Mouse (Mus musculus) intestine, postnatal 0 days (tissue): ENCODE data around the gene Gpank1. TPM values are rescaled to one million over a fixed set of nuclear protein-coding genes. Genes with fewer than 3 reads are reported as not detected.
A peak's percentile ranks its signal among the peaks of the same experiment; 100 is the strongest.

Experiments used
- ATAC-seq: fragments of 200-750 bp; cut with Nextera tagmentation; 2 replicates; pipeline ENCODE4 v1.8.0; 2017; ENCODE audit warnings: mild to moderate bottlenecking, moderate TSS enrichment, moderate library complexity
- H3K27ac ChIP-seq: fragments of 300-500 bp; sonication (generic); 2 replicates; pipeline ENCODE4 v1.5.1; 2014; ENCODE audit warnings: mild to moderate bottlenecking, low read depth, low read length, moderate library complexity
- H3K27me3 ChIP-seq: fragments of 300-500 bp; sonication (generic); replicated peaks from 2 replicates; pipeline ENCODE4 v1.6.1; 2014; ENCODE audit warnings: low read length, mixed read lengths; ENCODE audit not compliant: control insufficient read depth, insufficient read depth
- H3K36me3 ChIP-seq: fragments of 300-500 bp; sonication (generic); 2 replicates; pipeline ENCODE4 v1.6.1; 2014; ENCODE audit warnings: mild to moderate bottlenecking, moderate library complexity; ENCODE audit not compliant: control insufficient read depth, insufficient read depth
- H3K4me1 ChIP-seq: fragments of 300-500 bp; sonication (generic); replicated peaks from 2 replicates; pipeline ENCODE4 v1.6.1; 2014; ENCODE audit warnings: antibody characterized with exemption, low read length, mixed read lengths; ENCODE audit not compliant: control insufficient read depth, insufficient read depth
- H3K4me2 ChIP-seq: fragments of 300-500 bp; sonication (generic); replicated peaks from 2 replicates; pipeline ENCODE4 v1.6.1; 2014; ENCODE audit warnings: low read depth, mild to moderate bottlenecking, moderate library complexity
- H3K4me3 ChIP-seq: fragments of 300-500 bp; sonication (generic); 2 replicates; pipeline ENCODE4 v1.5.1; 2014; ENCODE audit warnings: low read depth, low read length
- H3K9ac ChIP-seq: fragments of 300-500 bp; sonication (generic); 2 replicates; pipeline ENCODE4 v1.6.1; 2014; ENCODE audit warnings: mild to moderate bottlenecking, low read depth, low read length
- H3K9me3 ChIP-seq: fragments of 300-500 bp; sonication (generic); 2 replicates; pipeline ENCODE4 v1.6.1; 2016; ENCODE audit warnings: mixed run types; ENCODE audit not compliant: control insufficient read depth
- CTCF ChIP-seq: sonication (generic); IDR thresholded peaks from 2 replicates; pipeline ENCODE4 v1.5.1; 2016; ENCODE audit warnings: low read depth, mild to moderate bottlenecking, control low read depth, antibody characterized with exemption, moderate library complexity
- WGBS: fragments of 180-500 bp; shearing (Covaris S2); extraction: QIAGEN DNeasy Blood & Tissue Kit; methylation state at CpG from one replicate; pipeline ENCODE4 v1.1.7; 2014; 5-methylcytosine and 5-hydroxymethylcytosine counted together
- polyA plus RNA-seq: library from polyadenylated mRNA; unstranded; fragments of >200 nt; fragmentation: Nextera tagmentation; extraction: Ambion mirVana; gene quantifications from 2 replicates; pipeline ENCODE4 v1.2.1, GENCODE M21; 2015

Gene Gpank1
- polyA plus RNA-seq, 1 experiment from 2014 or later: 15.0 TPM

DNA sequence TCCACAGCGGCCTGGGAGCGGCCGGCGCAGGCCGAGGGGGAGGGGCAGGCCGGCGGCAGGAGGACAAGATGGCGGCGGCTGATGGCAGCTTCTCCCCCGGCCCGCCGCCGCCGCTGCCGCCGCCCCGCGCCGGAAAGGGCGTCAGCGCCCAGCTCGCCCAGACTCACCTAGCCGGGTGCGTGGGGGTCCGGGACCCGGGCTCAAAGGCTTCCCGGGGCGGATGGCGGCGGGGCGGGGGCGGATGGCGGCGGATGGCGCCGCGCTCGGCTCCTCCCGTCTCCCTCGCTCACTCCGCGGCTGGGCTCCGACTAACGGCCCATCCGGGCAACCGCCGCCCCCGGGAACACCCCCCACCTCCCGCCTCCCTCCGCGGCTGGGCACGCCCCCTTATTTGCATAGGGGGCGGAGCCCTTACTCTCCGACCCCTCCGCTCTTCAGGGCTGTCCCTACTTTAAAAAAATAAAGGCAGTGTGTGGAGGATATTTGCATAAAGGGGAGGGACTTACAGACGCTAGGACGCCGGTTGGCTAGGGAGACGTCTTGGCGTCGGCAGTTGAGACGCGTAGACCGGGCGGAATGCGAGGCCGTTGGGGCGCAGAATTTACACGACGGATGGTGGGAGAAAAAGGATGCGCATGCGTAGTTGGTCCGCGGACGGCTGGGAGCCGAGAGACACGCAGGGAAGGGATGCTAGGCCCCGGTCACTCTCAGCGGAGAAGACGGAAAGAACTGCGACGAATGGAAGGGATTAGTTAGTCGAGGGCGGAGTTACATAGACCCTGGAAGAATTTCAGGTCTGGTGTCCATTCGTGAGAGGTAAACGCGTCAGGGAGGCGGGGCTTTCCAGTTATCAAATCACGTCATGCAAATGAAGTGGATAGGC, 43.6 kb downstream of the Gpank1 start, which contains the start of gene Prrc2a:
TSS of gene Prrc2a (minus strand) at position 330 of the 883 bp plus-strand sequence.
- no peaks in the 10 kb centered on the region for H3K9me3 ChIP-seq
- peaks cover 25% of the 10 kb centered on the region for H3K36me3 ChIP-seq
- peak within 1 kb of the TSS; percentile 94 for H3K4me3 ChIP-seq
- peak within 1 kb of the TSS; percentile 96 for H3K27ac ChIP-seq
- TF ChIP-seq CTCF: no peak
- H3K4me1 ChIP-seq: peaks cover 4% of the 10 kb centered on the region; the same call in 1 of the 2 replicates
- peak within 1 kb of the TSS; percentile 82 for H3K4me2 ChIP-seq
- H3K9ac ChIP-seq: peak within 1 kb of the TSS; percentile 98
- H3K27me3 ChIP-seq: no peaks in the 10 kb centered on the region
- peak; percentile 95 for ATAC-seq
- under 1% methylated on average over 62 of the region's 89 CpGs for WGBS

- H3K27me3 ChIP-seq: no peaks in the 10 kb centered on the region
- H3K9ac ChIP-seq: 0 out of 2 replicates have a peak overlapping the region, but pooled peaks have one; percentile 2
- ATAC-seq: no peak
- no peak for TF ChIP-seq CTCF
- H3K36me3 ChIP-seq: peaks cover 17% of the 10 kb centered on the region
- peak overlapping the region; percentile 55 for H3K4me2 ChIP-seq
- H3K4me3 ChIP-seq: peak overlapping the region; percentile 94
- H3K9me3 ChIP-seq: no peaks in the 10 kb centered on the region
- H3K27ac ChIP-seq: peak overlapping the region; percentile 93
- WGBS: 18% methylated on average over 12 of the region's 12 CpGs
- H3K4me1 ChIP-seq: peaks cover 4% of the 10 kb centered on the region; the same call in 1 of the 2 replicates
Measured at GRCm38 (mm10) chr17:35165451-35166155, 44.3 kb downstream of the Gpank1 start.

DNA sequence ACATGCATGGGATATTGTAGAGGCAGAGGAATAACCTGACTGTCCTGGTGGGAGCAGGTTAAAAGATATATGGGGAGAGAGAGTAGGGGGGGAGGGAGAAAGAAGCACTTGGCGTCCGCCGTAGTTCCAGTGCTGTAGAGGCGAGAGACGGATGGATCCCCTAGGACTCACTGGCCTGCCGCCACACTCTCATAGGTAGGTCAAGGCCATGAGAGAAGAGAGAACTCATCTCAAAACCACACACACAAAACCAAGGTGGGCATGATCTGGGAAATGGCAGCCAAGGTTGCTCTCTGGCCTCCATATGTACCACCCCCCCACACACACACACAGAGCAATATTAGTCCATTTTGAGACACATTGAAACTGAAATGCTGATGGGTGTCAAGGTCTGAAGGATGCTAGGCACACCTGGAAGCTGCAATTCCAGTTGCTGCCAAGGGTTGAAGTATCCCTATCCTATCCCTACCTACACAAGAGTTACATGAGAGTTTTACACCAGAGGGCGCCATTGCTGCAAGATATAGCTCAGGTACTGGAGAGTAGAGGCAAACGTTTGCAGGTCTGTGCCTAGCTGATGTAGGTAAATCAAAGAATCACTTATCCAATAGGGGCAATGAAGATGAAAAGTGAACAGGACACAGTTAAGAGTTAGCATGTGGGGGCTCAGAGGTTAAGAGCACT, 45.2 kb downstream of the Gpank1 start:
- Histone ChIP-seq H3K9ac (no peak overlapping the region), H3K36me3 (peaks cover 8% of the 10 kb centered on the region), H3K4me1 (peaks cover 4% of the 10 kb centered on the region; the same call in 1 of the 2 replicates), H3K4me2 (peak overlapping the region; percentile 55; the same call in 1 of the 2 replicates), H3K27ac (no peak overlapping the region), H3K4me3 (no peak overlapping the region), H3K27me3 (no peaks in the 10 kb centered on the region), H3K9me3 (no peaks in the 10 kb centered on the region)
- TF ChIP-seq CTCF: peak; percentile 88
- 0 out of 2 replicates have a peak, but pooled peaks have one; percentile 10 for ATAC-seq
- 73% methylated on average over 8 of the region's 8 CpGs for WGBS

DNA sequence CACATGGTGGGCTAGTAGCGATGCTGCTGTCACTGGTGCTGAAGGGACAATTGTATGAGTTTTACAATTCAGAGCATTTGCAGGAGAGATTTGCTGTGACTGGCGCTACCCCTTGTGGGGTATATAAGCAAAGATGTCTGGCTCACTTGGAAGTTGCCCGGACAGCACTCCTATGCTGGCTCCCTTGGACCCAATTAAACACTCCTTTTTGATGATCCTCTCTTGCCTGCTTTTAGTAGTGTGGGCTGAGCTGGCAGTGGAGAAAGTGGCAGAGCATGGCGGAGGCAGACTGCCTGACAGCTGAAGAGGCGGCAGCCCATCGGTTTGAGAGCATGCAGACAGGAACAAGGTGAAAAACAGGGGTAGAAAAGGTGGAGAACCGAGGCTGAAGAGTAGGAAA, 46.5 kb downstream of the Gpank1 start:
- H3K9ac ChIP-seq: no peak overlapping the region
- no peak overlapping the region for H3K27ac ChIP-seq
- no peak for ATAC-seq
- H3K36me3 ChIP-seq: no peaks in the 10 kb centered on the region
- H3K27me3 ChIP-seq: no peaks in the 10 kb centered on the region
- TF ChIP-seq CTCF: no peak
- 89% methylated on average over 7 of the region's 7 CpGs for WGBS
- H3K4me3 ChIP-seq: no peak overlapping the region
- peaks cover 4% of the 10 kb centered on the region; the same call in 1 of the 2 replicates for H3K4me1 ChIP-seq
- no peaks in the 10 kb centered on the region for H3K9me3 ChIP-seq
- no peak overlapping the region for H3K4me2 ChIP-seq

DNA sequence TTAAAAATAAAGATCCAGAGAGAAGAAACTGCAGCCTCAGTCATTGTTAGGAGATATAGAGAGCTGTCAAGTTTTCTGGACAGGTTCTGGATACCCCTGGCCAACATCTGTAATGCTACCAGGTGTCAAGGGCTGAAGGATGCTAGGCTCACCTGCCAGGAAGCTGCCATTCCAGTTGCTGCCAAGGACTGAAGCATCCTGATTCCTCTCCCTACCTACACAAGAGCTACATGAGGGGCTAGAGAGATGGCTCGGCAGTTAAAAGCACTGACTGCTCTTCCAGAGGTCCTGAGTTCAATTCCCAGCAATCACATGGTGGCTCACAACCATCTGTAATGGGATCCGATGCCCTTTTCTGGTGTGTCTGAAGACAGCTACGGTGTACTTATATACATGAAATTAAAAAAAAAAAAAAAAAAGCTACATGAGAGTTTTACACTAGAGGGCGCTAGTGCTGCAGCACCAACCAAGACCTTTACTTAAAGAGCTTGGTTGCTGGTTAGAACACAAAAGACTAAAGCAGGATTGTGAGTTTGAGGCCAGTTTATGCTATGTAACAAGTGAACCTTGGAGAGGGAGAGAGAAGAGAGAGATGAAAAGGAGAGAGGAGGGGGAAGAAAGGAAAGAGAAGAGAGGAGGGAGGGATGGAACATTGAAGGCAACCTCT, 47.4 kb downstream of the Gpank1 start:
- Histone ChIP-seq H3K36me3 (no peaks in the 10 kb centered on the region), H3K9me3 (no peaks in the 10 kb centered on the region), H3K27ac (no peak overlapping the region), H3K4me1 (0 out of 2 replicates have a peak, but pooled peaks cover under 1% of the 10 kb centered on the region), H3K4me3 (no peak overlapping the region), H3K27me3 (no peaks in the 10 kb centered on the region), H3K4me2 (no peak overlapping the region), H3K9ac (no peak overlapping the region)
- peak; percentile 85 for TF ChIP-seq CTCF
- 14% methylated on average over 4 of the region's 4 CpGs for WGBS
- no peak for ATAC-seq
